In genomic region chr1:18961464-18961863, GRCm38 (mm10) we compare ENCODE assay signal across 20 mouse cellular contexts.
DNase-seq lines count a peak whose midpoint lies in the region; ATAC-seq lines count a peak whose summit lies in the region.
"Had no signal": no experiment of that assay in that cellular context is flagged by ENCODE, and none has a peak within 500 bp of the region (broad histone marks: within the 10 kb centered on the region; RNA-seq: fewer than 3 reads in every experiment).

No protein-coding gene starts in this region.

- no peaks in the 10 kb centered on the region for H3K9me3 ChIP-seq in heart, embryonic 13.5 days
- H3K9me3 ChIP-seq in heart, embryonic 14.5 days (ENCODE audit: control insufficient read depth, low read length) = no peaks in the 10 kb centered on the region
- H3K9me3 ChIP-seq in midbrain, embryonic 15.5 days = no peaks in the 10 kb centered on the region
- H3K9me3 ChIP-seq: embryonic facial prominence, embryonic 10.5 days had no signal

- 26% methylated on average over 9 of the region's 9 CpGs for WGBS in heart, embryonic 13.5 days
- WGBS in heart, embryonic 14.5 days = 20% methylated on average over 9 of the region's 9 CpGs
- 58% methylated on average over 9 of the region's 9 CpGs for WGBS in midbrain, embryonic 15.5 days

- H3K27me3 ChIP-seq in heart, embryonic 13.5 days (replicated peaks) = no peaks in the 10 kb centered on the region
- no peaks in the 10 kb centered on the region for H3K27me3 ChIP-seq in heart, embryonic 14.5 days (ENCODE audit: control insufficient read depth, insufficient read depth, low read length)
- no peaks in the 10 kb centered on the region for H3K27me3 ChIP-seq in midbrain, embryonic 15.5 days (replicated peaks)

- peak overlapping the region; percentile 36; the same call in 1 of the 2 replicates for H3K27ac ChIP-seq in heart, embryonic 13.5 days (replicated peaks)
- H3K27ac ChIP-seq in heart, embryonic 14.5 days (replicated peaks in 1 of 2; ENCODE audit: control insufficient read depth in 1 of 2, insufficient read depth in 1 of 2, low read depth in 2 of 2, low read length in 2 of 2) = 0 out of 4 replicates have a peak overlapping the region, but pooled peaks of 1 of the 2 experiments have one; percentile 28
- H3K27ac ChIP-seq in midbrain, embryonic 15.5 days = no peak overlapping the region
- H3K27ac ChIP-seq: embryonic facial prominence, embryonic 10.5 days; gastrocnemius, adult 2 months; stomach, postnatal 0 days had no signal

- peaks cover 23% of the 10 kb centered on the region for H3K4me1 ChIP-seq in heart, embryonic 13.5 days
- peaks cover 3 to 11% of the 10 kb centered on the region in 2 experiments; a peak in 3 of 4 replicates for H3K4me1 ChIP-seq in heart, embryonic 14.5 days (ENCODE audit: control insufficient read depth in 2 of 2, insufficient read depth in 2 of 2, low read length in 2 of 2)
- H3K4me1 ChIP-seq in midbrain, embryonic 15.5 days = no peaks in the 10 kb centered on the region

- no peak for DNase-seq in cerebellum, postnatal 4 days (ENCODE audit: low spot score in 2 of 2)
- no peak for DNase-seq in heart, adult 8-10 months (ENCODE audit: low spot score)
- DNase-seq in left cerebral cortex, adult 18-20 months (ENCODE audit: low spot score in 2 of 2) = no peak
- DNase-seq in left cerebral cortex, adult 11 months (ENCODE audit: low spot score) = no peak
- DNase-seq: cerebellum, adult 11 months; gastrocnemius, adult 2 months; kidney, adult 9 months; lung, adult 2 months; lung, postnatal 4 days; right cerebral cortex, postnatal 25 days had no signal

- H3K9ac ChIP-seq in heart, embryonic 13.5 days = no peak overlapping the region
- H3K9ac ChIP-seq in heart, embryonic 14.5 days (ENCODE audit: low read length) = no peak overlapping the region
- H3K9ac ChIP-seq in midbrain, embryonic 15.5 days = no peak overlapping the region

- H3K36me3 ChIP-seq in heart, embryonic 13.5 days = no peaks in the 10 kb centered on the region
- no peaks in the 10 kb centered on the region for H3K36me3 ChIP-seq in heart, embryonic 14.5 days (ENCODE audit: control insufficient read depth, insufficient read depth, low read length)
- no peaks in the 10 kb centered on the region for H3K36me3 ChIP-seq in midbrain, embryonic 15.5 days (replicated peaks)
- H3K36me3 ChIP-seq: embryonic facial prominence, embryonic 10.5 days; G1E had no signal

- H3K4me2 ChIP-seq in heart, embryonic 13.5 days = peak overlapping the region; percentile 38
- H3K4me2 ChIP-seq in heart, embryonic 14.5 days (ENCODE audit: low read length) = peak overlapping the region; percentile 38; the same call in 1 of the 2 replicates
- no peak overlapping the region for H3K4me2 ChIP-seq in midbrain, embryonic 15.5 days
- H3K4me2 ChIP-seq: liver, embryonic 11.5 days had no signal

- 0 out of 2 replicates have a peak overlapping the region, but pooled peaks have one; percentile 9 for H3K4me3 ChIP-seq in heart, embryonic 13.5 days
- no peak overlapping the region for H3K4me3 ChIP-seq in heart, embryonic 14.5 days (ENCODE audit: control insufficient read depth in 1 of 2, insufficient read depth in 1 of 2, low read depth in 1 of 2, low read length in 2 of 2)
- no peak overlapping the region for H3K4me3 ChIP-seq in midbrain, embryonic 15.5 days
- H3K4me3 ChIP-seq: embryonic facial prominence, embryonic 10.5 days; gastrocnemius, adult 2 months had no signal

- peak; percentile 58; the same call in 1 of the 2 replicates for ATAC-seq in cerebellum, adult (ENCODE audit: insufficient number of reproducible peaks, low FRiP score, low TSS enrichment)
- no peak; the same call in 1 of the 2 replicates for ATAC-seq in heart, embryonic 13.5 days (ENCODE audit: extremely low read depth, insufficient number of reproducible peaks, low FRiP score, low TSS enrichment)
- 0 out of 2 replicates have a peak, but pooled peaks have one; percentile 47 for ATAC-seq in heart, embryonic 14.5 days (ENCODE audit: insufficient number of reproducible peaks, insufficient read depth, low FRiP score, low read depth)
- ATAC-seq in midbrain, embryonic 15.5 days (replicated peaks) = peak; percentile 71
- ATAC-seq: CD4-positive, CD25-positive, alpha-beta regulatory T cell, adult 4 months; forebrain, embryonic 16.5 days had no signal
